Mouse (Mus musculus): ENCODE results near the gene Gm14137.

The Gm14137 gene

GRCm38 (mm10) chr2:119173991-119174651 is at the start of gene Gm14137:
Gm14137 (plus strand) TSS chr2:119174509.
- DNase-seq (ENCODE audit: low spot score) = no peak

GRCm38 (mm10) chr2:119136346-119136898 is 37.9 kb upstream of the Gm14137 start:
- DNase-seq (ENCODE audit: low spot score) = no peak

GRCm38 (mm10) chr2:119145199-119145598 is 29.1 kb upstream of the Gm14137 start:
- DNase-seq (ENCODE audit: low spot score) = no peak

DNA sequence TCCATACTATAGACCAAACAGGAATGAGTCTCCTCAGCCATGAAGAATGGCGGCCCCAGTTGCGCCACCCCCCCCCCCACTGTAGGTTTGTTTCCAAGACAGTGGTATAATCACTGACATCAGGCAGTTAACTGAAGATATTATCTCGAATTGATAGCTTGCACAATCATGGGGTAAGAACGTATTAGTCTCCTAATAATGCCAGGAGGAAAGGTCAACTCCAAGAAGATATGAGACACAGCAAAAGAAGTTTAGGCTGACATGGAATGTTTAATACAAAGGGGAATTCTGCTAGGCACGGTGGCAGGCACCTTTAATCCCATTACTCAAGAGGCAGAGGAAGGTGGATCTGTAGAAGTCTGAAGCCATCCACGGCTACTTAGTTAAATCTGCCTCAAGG is 27.9 kb upstream of the Gm14137 start:
- no peak for DNase-seq (ENCODE audit: low spot score)

- no peak for DNase-seq (ENCODE audit: low spot score)
Observed at GRCm38 (mm10) chr2:119147160-119147678, 27.1 kb upstream of the Gm14137 start.

DNA sequence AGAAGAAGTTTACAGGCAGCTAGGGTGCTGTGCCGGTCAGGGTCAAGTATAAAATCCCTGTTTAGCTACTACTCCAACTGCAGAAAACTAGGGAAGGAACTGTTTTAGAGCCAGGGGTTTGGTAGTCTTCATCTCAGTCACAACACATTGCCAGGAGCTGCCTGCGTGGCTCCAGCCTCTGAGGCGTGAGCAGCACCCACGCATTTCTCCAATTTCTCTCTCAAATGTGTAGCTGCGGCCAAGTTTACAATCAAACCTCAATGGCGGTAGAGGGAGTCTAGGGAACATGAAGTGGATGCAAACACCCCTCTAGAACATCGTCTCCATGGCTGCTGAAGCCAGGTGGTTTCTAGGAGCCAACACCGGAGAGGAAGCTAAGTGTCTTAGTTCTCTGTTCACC is 26.5 kb upstream of the Gm14137 start:
- DNase-seq (ENCODE audit: low spot score) = no peak

- no peak for DNase-seq (ENCODE audit: low spot score)
Observed at GRCm38 (mm10) chr2:119152255-119152654, 22.1 kb upstream of the Gm14137 start.

DNA sequence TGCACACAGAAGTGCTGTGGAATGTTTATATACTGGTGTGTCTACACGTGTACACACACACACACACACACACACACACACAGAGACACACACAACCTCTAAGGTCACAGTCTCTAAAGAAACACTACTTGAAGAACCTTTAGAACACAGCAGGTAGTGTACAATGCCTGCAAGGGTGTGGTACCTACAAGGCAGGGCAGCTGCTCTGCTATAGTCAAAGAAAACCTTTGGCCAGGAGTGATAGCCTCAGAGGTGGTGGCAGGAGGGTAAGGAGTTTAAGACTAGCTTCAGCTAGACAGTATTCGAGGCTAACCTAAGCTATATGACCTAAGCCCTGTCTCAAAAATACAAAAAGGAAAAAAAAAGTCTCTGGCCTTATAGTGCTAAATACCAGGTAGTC is 19.6 kb upstream of the Gm14137 start:
- DNase-seq (ENCODE audit: low spot score) = no peak

DNA sequence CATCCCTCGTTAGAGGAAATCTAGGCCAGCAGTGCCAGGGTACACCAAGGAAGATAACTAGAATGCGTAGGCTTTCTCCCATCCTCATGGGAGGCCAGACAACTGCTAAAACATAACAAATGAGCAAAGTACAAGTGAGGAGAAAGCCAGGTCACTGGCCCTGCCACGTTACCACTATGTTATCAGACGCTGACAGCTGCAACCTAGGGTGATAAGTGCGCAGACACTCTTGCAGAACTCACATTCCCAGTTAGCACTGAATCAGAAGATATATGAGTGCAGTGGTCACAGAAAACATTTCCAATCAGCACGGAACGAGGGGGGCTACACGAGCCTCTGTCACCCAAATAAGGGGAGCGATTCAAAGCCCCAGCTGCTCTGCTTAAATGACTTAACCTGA is 18.9 kb upstream of the Gm14137 start:
- no peak for DNase-seq (ENCODE audit: low spot score)

GRCm38 (mm10) chr2:119156081-119156680 is 18.1 kb upstream of the Gm14137 start:
- no peak for DNase-seq (ENCODE audit: low spot score)

- peak; percentile 74 for DNase-seq (ENCODE audit: low spot score)
Observed at GRCm38 (mm10) chr2:119156681-119157572, 17.4 kb upstream of the Gm14137 start, which contains the start of gene Rmdn3. Rmdn3 (minus strand) TSS chr2:119157034.

- DNase-seq (ENCODE audit: low spot score) = no peak
Observed at GRCm38 (mm10) chr2:119157836-119158235, 16.5 kb upstream of the Gm14137 start.

- DNase-seq (ENCODE audit: low spot score) = no peak
Observed at GRCm38 (mm10) chr2:119161247-119161646, 13.1 kb upstream of the Gm14137 start.

- DNase-seq (ENCODE audit: low spot score) = no peak
Observed at GRCm38 (mm10) chr2:119163135-119163534, 11.2 kb upstream of the Gm14137 start.

- no peak for DNase-seq (ENCODE audit: low spot score)
Observed at GRCm38 (mm10) chr2:119163999-119164398, 10.3 kb upstream of the Gm14137 start.

DNA sequence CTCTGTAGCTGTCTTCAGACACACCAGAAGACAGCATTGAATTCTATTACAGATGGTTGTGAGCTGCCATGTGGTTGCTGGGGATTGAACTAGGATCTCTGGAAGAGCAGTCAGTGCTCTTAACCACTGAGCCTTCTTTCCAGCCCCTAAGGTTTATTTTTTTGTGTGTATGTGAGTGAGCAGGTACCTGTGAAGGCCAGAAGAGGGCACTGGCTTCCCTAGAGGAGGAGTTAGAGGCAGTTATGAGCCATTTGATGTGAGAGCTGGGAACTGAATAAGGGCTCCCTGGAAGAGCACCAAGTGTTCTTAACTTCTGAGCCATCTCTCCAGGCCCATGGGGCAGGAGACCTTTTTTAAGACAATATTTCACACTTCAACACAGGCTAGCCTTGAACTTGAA is 8.9 kb upstream of the Gm14137 start:
- no peak for DNase-seq (ENCODE audit: low spot score)

DNA sequence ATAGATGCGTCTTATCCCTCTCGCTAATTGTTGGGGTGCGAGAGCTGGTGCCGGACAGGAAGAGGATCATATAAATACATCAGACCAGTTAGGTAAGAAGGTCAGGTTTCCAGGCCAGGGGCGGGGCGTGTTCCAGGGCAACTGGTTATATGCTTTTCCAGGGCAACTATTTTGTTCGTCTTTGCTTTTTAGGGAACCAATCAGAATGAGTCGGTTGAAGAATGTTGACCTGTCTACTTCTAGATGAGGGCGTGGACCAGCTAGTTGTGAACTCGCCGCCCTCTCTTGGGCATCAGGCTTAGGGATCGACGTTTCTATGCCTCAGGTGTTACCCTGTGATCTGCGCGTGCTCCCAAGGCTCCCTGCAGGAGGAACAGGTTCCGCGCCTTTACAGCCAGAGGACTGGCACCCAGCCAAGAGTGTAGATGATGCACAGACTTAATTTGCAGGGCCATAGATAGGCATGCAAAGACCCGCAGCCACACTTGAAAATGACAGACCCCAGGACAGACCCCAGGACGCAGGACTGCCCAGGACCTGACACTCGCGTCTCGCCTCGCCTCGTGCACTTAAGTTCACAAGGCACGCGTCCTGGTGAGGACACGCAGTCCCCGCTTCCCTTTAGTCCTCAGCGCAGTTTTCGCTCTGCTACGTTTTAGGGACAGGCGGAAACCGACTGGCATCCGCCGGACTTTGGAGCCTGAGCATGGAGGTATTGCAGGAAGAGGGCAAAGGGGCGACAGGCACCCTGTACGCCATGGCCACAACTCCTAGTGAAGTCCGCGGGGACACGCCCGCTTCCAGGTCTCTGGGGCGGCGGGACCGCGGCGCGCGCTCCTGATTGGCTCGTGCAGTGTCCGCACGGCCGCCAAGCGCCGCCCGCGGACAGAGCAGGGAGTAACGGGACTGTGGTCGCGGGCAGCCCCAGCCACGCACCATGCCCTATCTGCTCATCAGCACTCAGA is 7.1 kb upstream of the Gm14137 start, which contains the start of gene Gchfr:
Gene Gchfr, plus strand, starts transcription at position 873 of the 965 bp plus-strand sequence.
- no peak for DNase-seq (ENCODE audit: low spot score)

DNA sequence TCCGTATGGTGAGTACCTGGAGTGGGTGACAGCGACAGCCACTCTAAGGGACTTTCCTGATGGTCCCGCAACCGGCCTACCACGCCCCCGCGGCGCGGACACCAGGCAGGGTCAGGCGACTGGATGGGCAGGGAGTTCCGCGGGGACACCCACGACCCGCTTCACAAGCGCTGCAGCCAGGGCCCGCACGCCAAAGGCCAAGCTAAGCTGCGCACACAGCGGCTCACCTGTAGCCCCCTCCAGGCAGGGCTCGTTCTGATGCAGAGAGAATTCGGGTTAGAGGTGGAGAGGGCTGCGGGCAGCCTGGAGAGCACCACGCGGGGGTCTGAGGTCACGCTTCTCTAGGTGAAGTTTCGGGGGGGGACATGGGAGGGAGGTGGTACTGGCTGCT is 6.4 kb upstream of the Gm14137 start:
- no peak for DNase-seq (ENCODE audit: low spot score)

GRCm38 (mm10) chr2:119170282-119170681 is 4.0 kb upstream of the Gm14137 start:
- no peak for DNase-seq (ENCODE audit: low spot score)

DNA sequence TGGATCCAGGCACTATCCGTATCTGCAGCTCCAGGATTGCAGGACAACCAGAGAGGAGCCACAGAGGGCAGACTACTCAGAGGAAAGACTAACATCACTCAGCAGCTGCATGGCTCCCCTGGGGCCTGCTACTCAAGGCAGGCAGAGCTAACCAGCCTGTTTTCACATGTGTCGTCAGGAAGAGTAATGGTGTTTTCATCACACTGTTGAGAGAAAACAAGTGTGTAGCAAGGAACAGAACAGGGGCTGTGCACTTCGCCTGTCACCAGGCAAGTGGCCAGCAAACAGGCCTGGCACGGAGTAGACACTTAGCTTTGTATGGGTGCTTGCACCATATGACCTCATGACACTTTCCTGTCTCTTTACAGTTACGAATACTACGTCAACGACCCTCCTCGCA is 2.7 kb upstream of the Gm14137 start:
- DNase-seq (ENCODE audit: low spot score) = no peak

- no peak for DNase-seq (ENCODE audit: low spot score)
Observed at GRCm38 (mm10) chr2:119172446-119172845, 1.9 kb upstream of the Gm14137 start.

Measured in urinary bladder, postnatal 10 days (tissue).